ENCODE assay signal across 23 mouse cellular contexts in the genomic region with DNA sequence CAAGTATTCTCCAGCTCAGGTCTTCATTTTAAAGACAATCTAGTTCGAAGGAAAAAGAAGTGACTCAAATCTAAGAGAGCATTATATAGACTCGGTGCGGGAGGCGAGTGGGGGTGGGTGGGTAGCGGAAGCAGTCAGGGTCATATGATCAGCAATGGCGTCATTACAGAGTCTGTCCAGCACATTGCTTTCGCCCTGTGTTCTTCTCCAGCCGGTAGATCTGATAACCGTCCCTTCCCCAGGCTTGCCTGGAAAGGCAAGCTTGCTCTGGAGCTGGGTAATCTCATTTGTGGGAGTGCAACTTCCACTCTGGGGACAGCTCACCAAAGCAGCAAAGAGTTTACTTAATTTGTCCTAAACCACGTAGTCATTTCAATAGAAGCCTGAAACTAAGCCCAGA. TPM values are rescaled to one million over a fixed set of nuclear protein-coding genes. Genes with fewer than 3 reads are reported as not detected.
A peak's percentile ranks its signal among the peaks of the same experiment; 100 is the strongest.
DNase-seq lines count a peak whose midpoint lies in the region; ATAC-seq and TF ChIP-seq lines count a peak whose summit lies in the region.
"Had no signal": no experiment of that assay in that cellular context is flagged by ENCODE, and none has a peak within 500 bp of the region (broad histone marks: within the 10 kb centered on the region; RNA-seq: fewer than 3 reads in every experiment).

No protein-coding gene starts in this region.

- DNase-seq in adrenal gland, adult 8-10 months, result peak; percentile 12
- no peak for DNase-seq in adrenal gland, adult 18-20 months (ENCODE audit: low spot score in 2 of 2)
- peak; percentile 83 for DNase-seq in heart, adult 11 months
- DNase-seq in heart, adult 18-20 months, result no peak
- DNase-seq in MEL (ENCODE audit: low read depth, low spot score) (peak; percentile 33), MN1 (ENCODE audit: low spot score) (peak; percentile 95)
- no peak for DNase-seq in kidney, adult 11 months
- DNase-seq: adrenal gland, postnatal 25 days; cerebellum, adult 11 months; cerebellum, adult 18-20 months; cerebellum, adult 8-10 months; cerebellum, adult 9-11 months; cerebellum, postnatal 14 days; cerebellum, postnatal 36 days; embryo, embryonic 11 days had no signal

- no peak for TF ChIP-seq CTCF in MEL (IDR thresholded peaks at IDR 0.05 in 2 of 3, conservative IDR thresholded peaks at IDR 0.05 in 1 of 3; ENCODE audit: control insufficient read depth in 1 of 3, insufficient read depth in 1 of 3, low read depth in 2 of 3, low read length in 3 of 3, poor library complexity in 1 of 3, severe bottlenecking in 1 of 3)

- no peak for TF ChIP-seq EP300 in MEL (IDR thresholded peaks at IDR 0.05; ENCODE audit: low read depth in 1 of 2, low read length in 2 of 2)

- H3K9me3 ChIP-seq in MEL (replicated peaks; ENCODE audit: insufficient read depth, low read length), result no peaks in the 10 kb centered on the region
- no peaks in the 10 kb centered on the region for H3K9me3 ChIP-seq in hindbrain, embryonic 16.5 days (ENCODE audit: control insufficient read depth, low read length)
- H3K9me3 ChIP-seq: embryonic facial prominence, embryonic 13.5 days; embryonic facial prominence, embryonic 15.5 days; forebrain, embryonic 10.5 days; forebrain, embryonic 12.5 days had no signal

- peak overlapping the region; percentile 15 to 26; a peak in 3 of 4 replicates for H3K4me3 ChIP-seq in MEL (ENCODE audit: control insufficient read depth in 1 of 2, insufficient read depth in 1 of 2, low read depth in 2 of 2, low read length in 2 of 2)
- no peak overlapping the region for H3K4me3 ChIP-seq in hindbrain, embryonic 16.5 days (ENCODE audit: low read length)
- H3K4me3 ChIP-seq: embryonic facial prominence, embryonic 13.5 days; embryonic facial prominence, embryonic 15.5 days; erythroblast, embryonic 14.5 days; forebrain, embryonic 10.5 days; forebrain, embryonic 12.5 days had no signal

- peaks cover 0 to 12% of the 10 kb centered on the region in 2 experiments; a peak in 2 of 4 replicates for H3K36me3 ChIP-seq in MEL (ENCODE audit: control insufficient read depth in 1 of 2, insufficient read depth in 2 of 2, low read length in 2 of 2)
- no peaks in the 10 kb centered on the region for H3K36me3 ChIP-seq in hindbrain, embryonic 16.5 days (ENCODE audit: control insufficient read depth, insufficient read depth, low read length)
- H3K36me3 ChIP-seq: embryonic facial prominence, embryonic 13.5 days; embryonic facial prominence, embryonic 15.5 days; forebrain, embryonic 10.5 days; forebrain, embryonic 12.5 days had no signal

- peaks cover 0 to 8% of the 10 kb centered on the region in 2 experiments; a peak in 2 of 4 replicates for H3K4me1 ChIP-seq in MEL (ENCODE audit: control insufficient read depth in 1 of 2, insufficient read depth in 2 of 2, low read length in 2 of 2)
- H3K4me1 ChIP-seq in hindbrain, embryonic 16.5 days (ENCODE audit: control insufficient read depth, insufficient read depth, low read depth, low read length), result no peaks in the 10 kb centered on the region
- H3K4me1 ChIP-seq: embryonic facial prominence, embryonic 13.5 days; embryonic facial prominence, embryonic 15.5 days; forebrain, embryonic 12.5 days had no signal

- TF ChIP-seq POLR2A in MEL (IDR thresholded peaks at IDR 0.05; ENCODE audit: control insufficient read depth in 1 of 2, insufficient read depth in 1 of 2, low read depth in 1 of 2, low read length in 2 of 2, poor library complexity in 1 of 2), result no peak

- ATAC-seq in hindbrain, embryonic 16.5 days, result no peak
- ATAC-seq: forebrain, embryonic 14.5 days; forebrain, embryonic 16.5 days had no signal

- 83% methylated on average over 10 of the region's 10 CpGs for WGBS in hindbrain, embryonic 16.5 days

- H3K9ac ChIP-seq in MEL (ENCODE audit: control insufficient read depth, low read depth, low read length, poor library complexity, severe bottlenecking), result no peak overlapping the region
- H3K9ac ChIP-seq in hindbrain, embryonic 16.5 days (ENCODE audit: low read depth, low read length), result no peak overlapping the region
- H3K9ac ChIP-seq: embryonic facial prominence, embryonic 13.5 days; embryonic facial prominence, embryonic 15.5 days; forebrain, embryonic 12.5 days had no signal

- no peaks in the 10 kb centered on the region for H3K79me2 ChIP-seq in MEL (ENCODE audit: control insufficient read depth, insufficient read depth, low read length, poor library complexity)

- H3K27ac ChIP-seq in MEL (ENCODE audit: control insufficient read depth, low read depth, low read length), result peak overlapping the region; percentile 57
- no peak overlapping the region for H3K27ac ChIP-seq in hindbrain, embryonic 16.5 days (ENCODE audit: low read depth, low read length)
- H3K27ac ChIP-seq: embryonic facial prominence, embryonic 13.5 days; embryonic facial prominence, embryonic 15.5 days; forebrain, embryonic 10.5 days; forebrain, embryonic 12.5 days had no signal

- no peak overlapping the region for H3K4me2 ChIP-seq in hindbrain, embryonic 16.5 days (ENCODE audit: low read length)
- H3K4me2 ChIP-seq: embryonic facial prominence, embryonic 13.5 days; embryonic facial prominence, embryonic 15.5 days; forebrain, embryonic 12.5 days had no signal

- no peaks in the 10 kb centered on the region for H3K27me3 ChIP-seq in MEL (ENCODE audit: control insufficient read depth in 1 of 2, insufficient read depth in 2 of 2, low read length in 2 of 2)
- no peaks in the 10 kb centered on the region for H3K27me3 ChIP-seq in hindbrain, embryonic 16.5 days (replicated peaks; ENCODE audit: control insufficient read depth, insufficient read depth, low read length)
- H3K27me3 ChIP-seq: embryonic facial prominence, embryonic 13.5 days; embryonic facial prominence, embryonic 15.5 days; forebrain, embryonic 12.5 days had no signal

- TF ChIP-seq RAD21 in MEL (IDR thresholded peaks at IDR 0.05; ENCODE audit: low read depth, low read length), result no peak

TF ChIP-seq in MEL, 35 proteins besides CTCF, POLR2A, EP300 and RAD21:
- TF ChIP-seq POLR2AphosphoS2 (IDR thresholded peaks at IDR 0.05; ENCODE audit: low read length) (no peak), TCF12 (IDR thresholded peaks at IDR 0.05; ENCODE audit: low read depth, low read length) (no peak), MYC (IDR thresholded peaks at IDR 0.05; ENCODE audit: low read depth, low read length) (no peak), ZC3H11A (IDR thresholded peaks at IDR 0.05; ENCODE audit: low read depth, low read length) (no peak), NRF1 (IDR thresholded peaks at IDR 0.05; ENCODE audit: insufficient read depth, low read depth, low read length, poor library complexity, severe bottlenecking) (no peak), SMC3 (IDR thresholded peaks at IDR 0.05; ENCODE audit: low read depth, low read length) (no peak), USF1 (IDR thresholded peaks at IDR 0.05; ENCODE audit: low read depth, low read length) (peak; percentile 48)

RNA-seq across cellular contexts. Expression of a gene that starts 26.6 kb away (rescaled TPM):
- total RNA-seq in adrenal gland, adult 8-10 months (2022), result 100 to 1,000 TPM; 111 to 128 (median 116) TPM
- 100 to 1,000 TPM; 116 to 128 TPM for total RNA-seq in adrenal gland, adult 18-20 months (2021)
- total RNA-seq in heart, adult 18-20 months (2021), result 10 to 100 TPM; 48.1 to 52.0 TPM
- total RNA-seq in MEL (2012; rRNA removed), result 42.3 and 47.4 TPM in 2 replicates
- polyA plus RNA-seq in MEL (2012; ENCODE audit: insufficient read depth in 1 of 2, insufficient read length in 2 of 2, low read depth in 1 of 2, low replicate concordance in 2 of 2, missing spikeins in 1 of 2), result 10 to 100 TPM; 83.3 to 89.1 TPM
- polyA plus RNA-seq in hindbrain, embryonic 16.5 days (2015; fragmentation: Nextera tagmentation; extraction: Ambion mirVana), result 161 and 169 TPM in 2 replicates

Comparison
In these comparisons a context has a peak if more than half of its experiments do, and no peak if none do; other contexts are left out.
1. DNase-seq: peak in adrenal gland, adult 8-10 months (single experiment), heart, adult 11 months (single experiment), MEL (single experiment) and MN1 (single experiment); none in adrenal gland, adult 18-20 months (0 of 2), heart, adult 18-20 months (0 of 2) and kidney, adult 11 months (single experiment).